In genomic region chr6:146633629-146634014, GRCm38 (mm10) we compare ENCODE assay signal across 8 mouse cellular contexts. TPM values are rescaled to one million over a fixed set of nuclear protein-coding genes. Genes with fewer than 3 reads are reported as not detected.
DNase-seq lines count a peak whose midpoint lies in the region; ATAC-seq and TF ChIP-seq lines count a peak whose summit lies in the region.

No protein-coding gene starts in this region.

- peak; percentile 49 for ATAC-seq in forebrain, postnatal 0 days
- no peak for ATAC-seq in megakaryocyte progenitor cell, adult 5-6 weeks (replicated peaks; ENCODE audit: poor library complexity)

- H3K79me2 ChIP-seq in macrophage (ENCODE audit: inconsistent target) = peaks cover 15% of the 10 kb centered on the region; the same call in 1 of the 2 replicates

- no peaks in the 10 kb centered on the region for H3K9me3 ChIP-seq in ES-E14 (ENCODE audit: control insufficient read depth, insufficient read depth, low read depth, low read length)
- no peaks in the 10 kb centered on the region for H3K9me3 ChIP-seq in forebrain, postnatal 0 days (ENCODE audit: low read length)

- H3K4me2 ChIP-seq in forebrain, postnatal 0 days (ENCODE audit: low read depth) = peak overlapping the region; percentile 62

- H3K27ac ChIP-seq in ES-E14 (ENCODE audit: insufficient read depth, low read depth, low read length, poor library complexity, severe bottlenecking) (peak overlapping the region; percentile 98), macrophage (peak overlapping the region; percentile 37)
- H3K27ac ChIP-seq in bone marrow, adult 2 months (ENCODE audit: control insufficient read depth, insufficient read depth, low read depth, low read length, poor library complexity) = peak overlapping the region; percentile 95
- H3K27ac ChIP-seq in forebrain, postnatal 0 days (ENCODE audit: low read depth, low read length) = peak overlapping the region; percentile 85

- 10% methylated on average over 14 of the region's 14 CpGs for WGBS in bone marrow, adult 2 months
- WGBS in forebrain, postnatal 0 days = 6% methylated on average over 14 of the region's 14 CpGs
- 19% methylated on average over 14 of the region's 14 CpGs for WGBS in macrophage (ENCODE audit: missing documents)

- H3K36me3 ChIP-seq in ES-E14 (ENCODE audit: control insufficient read depth, insufficient read depth, low read length, poor library complexity, severe bottlenecking) = no peaks in the 10 kb centered on the region; the same call in 1 of the 2 replicates
- no peaks in the 10 kb centered on the region for H3K36me3 ChIP-seq in forebrain, postnatal 0 days (ENCODE audit: insufficient read depth)
- no peaks in the 10 kb centered on the region for H3K36me3 ChIP-seq in macrophage (ENCODE audit: inconsistent target)

- H3K9ac ChIP-seq in ES-E14 (ENCODE audit: insufficient read depth, low read depth, low read length, poor library complexity, severe bottlenecking) = peak overlapping the region; percentile 95
- H3K9ac ChIP-seq in forebrain, postnatal 0 days = peak overlapping the region; percentile 84

- in situ Hi-C loops in ES-E14 (cut with MboI; ENCODE audit: low sequenced_read_pairs in 2 of 2, unreplicated experiment in 2 of 2) = no loop called here

- no peaks in the 10 kb centered on the region for H3K27me3 ChIP-seq in forebrain, postnatal 0 days (ENCODE audit: insufficient read depth, low read length)

- H3K4me1 ChIP-seq in ES-E14 (ENCODE audit: control insufficient read depth in 2 of 2, insufficient read depth in 2 of 2, low read length in 2 of 2, poor library complexity in 1 of 2) = peaks cover 8 to 12% of the 10 kb centered on the region in 2 experiments
- peaks cover 4% of the 10 kb centered on the region; the same call in 1 of the 2 replicates for H3K4me1 ChIP-seq in bone marrow, adult 2 months (ENCODE audit: control insufficient read depth, insufficient read depth, low read length)
- peaks cover 8% of the 10 kb centered on the region; the same call in 1 of the 2 replicates for H3K4me1 ChIP-seq in forebrain, postnatal 0 days (ENCODE audit: insufficient read depth)

- no peak for TF ChIP-seq POLR2A in bone marrow, adult 2 months (IDR thresholded peaks at IDR 0.05; ENCODE audit: borderline replicate concordance, control insufficient read depth, low read depth, low read length)

- DNase-seq in ES-E14 (ENCODE audit: low read depth, low spot score) = no peak
- no peak for DNase-seq in forebrain, postnatal 0 days
- DNase-seq in hindlimb bud, embryonic 11.5 days (ENCODE audit: extremely low spot score, low read depth, low spot score) = peak; percentile 26
- DNase-seq in left cerebral cortex, adult 9 months (ENCODE audit: low spot score in 2 of 2) = peak; percentile 39 to 42
- DNase-seq in thymus, adult 18-20 months = no peak

- H3K4me3 ChIP-seq in ES-E14 (ENCODE audit: insufficient read depth in 1 of 2, low read depth in 1 of 2, low read length in 2 of 2, poor library complexity in 1 of 2, severe bottlenecking in 1 of 2) = peak overlapping the region; percentile 92 to 95
- H3K4me3 ChIP-seq in bone marrow, adult 2 months (replicated peaks; ENCODE audit: control insufficient read depth, low read depth, low read length) = peak overlapping the region; percentile 90
- peak overlapping the region; percentile 77 for H3K4me3 ChIP-seq in forebrain, postnatal 0 days (ENCODE audit: low read depth, low read length)
- H3K4me3 ChIP-seq in macrophage (ENCODE audit: inconsistent target) = peak overlapping the region; percentile 53

- no peak for TF ChIP-seq CTCF in bone marrow, adult 2 months (IDR thresholded peaks at IDR 0.05; ENCODE audit: control insufficient read depth, insufficient read depth, low read length)
- TF ChIP-seq CTCF in forebrain, postnatal 0 days (IDR thresholded peaks at IDR 0.05; ENCODE audit: low read depth) = no peak

TF ChIP-seq in ES-E14, 5 proteins besides CTCF, POLR2A, EP300 and RAD21:
- no peak for TF ChIP-seq ZC3H11A (IDR thresholded peaks at IDR 0.05; ENCODE audit: borderline replicate concordance, low read depth, low read length)
TF ChIP-seq in ES-E14: peak in this region for 0.

RNA-seq across cellular contexts. Expression of gene Med21, which starts 8.7 kb away (rescaled TPM):
- 57.2 and 91.2 TPM in 2 replicates for total RNA-seq in ES-E14 (2012; rRNA removed)
- 30.1 and 31.3 TPM in 2 replicates for polyA plus RNA-seq in bone marrow, adult 2 months (2011; ENCODE audit: insufficient read depth, insufficient read length, low replicate concordance, missing spikeins)
- total RNA-seq in forebrain, postnatal 0 days (2014; rRNA removed) = 65.2 and 85.3 TPM in 2 replicates
- polyA plus RNA-seq in forebrain, postnatal 0 days (2015; fragmentation: Nextera tagmentation; extraction: Ambion mirVana) = 112 and 115 TPM in 2 replicates
- total RNA-seq in macrophage (2018; cell fraction: chromatin; rRNA removed) = 100 to 1,000 TPM in 3 of 26 experiments, 10 to 100 TPM in 23; 15.0 to 273 (median 35.7) TPM
- 10 to 100 TPM; 19.9 to 54.5 (median 27.5) TPM for total RNA-seq in macrophage (2018; cell fraction: cytosol; rRNA removed)
- 100 to 1,000 TPM in 5 of 26 experiments, 10 to 100 TPM in 21; 27.2 to 212 (median 38.6) TPM for total RNA-seq in macrophage (2018; cell fraction: nucleus; rRNA removed)
- polyA plus RNA-seq in macrophage (2018) = 25.7 to 41.0 TPM (median 35.8 TPM) in 3 replicates
- 222 and 260 TPM in 2 replicates for total RNA-seq in megakaryocyte progenitor cell, adult 5-6 weeks (2015)
- total RNA-seq in megakaryocyte progenitor cell, adult 5-6 weeks (2017) = 190 and 247 TPM in 2 replicates

RNA-seq across cellular contexts. Expression of gene Tm7sf3, which starts 9.0 kb away (rescaled TPM):
- 99.6 and 164 TPM in 2 replicates for total RNA-seq in ES-E14 (2012; rRNA removed)
- 19.5 and 20.1 TPM in 2 replicates for polyA plus RNA-seq in bone marrow, adult 2 months (2011; ENCODE audit: insufficient read depth, insufficient read length, low replicate concordance, missing spikeins)
- total RNA-seq in forebrain, postnatal 0 days (2014; rRNA removed) = 41.0 and 51.1 TPM in 2 replicates
- 30.5 and 40.6 TPM in 2 replicates for polyA plus RNA-seq in forebrain, postnatal 0 days (2015; fragmentation: Nextera tagmentation; extraction: Ambion mirVana)
- total RNA-seq in macrophage (2018; cell fraction: chromatin; rRNA removed) = 10 to 100 TPM in 3 of 26 experiments, 1 to 10 TPM in 21, under 1 TPM in 2; 0.66 to 12.6 (median 5.5) TPM
- 10 to 100 TPM; 11.9 to 21.9 (median 16.6) TPM for total RNA-seq in macrophage (2018; cell fraction: cytosol; rRNA removed)
- 10 to 100 TPM in 23 of 26 experiments, 1 to 10 TPM in 3; 5.4 to 25.9 (median 16.0) TPM for total RNA-seq in macrophage (2018; cell fraction: nucleus; rRNA removed)
- polyA plus RNA-seq in macrophage (2018) = 11.7 to 20.2 TPM (median 17.7 TPM) in 3 replicates
- total RNA-seq in megakaryocyte progenitor cell, adult 5-6 weeks (2015) = 78.9 and 81.3 TPM in 2 replicates
- total RNA-seq in megakaryocyte progenitor cell, adult 5-6 weeks (2017) = 92.5 and 99.5 TPM in 2 replicates

RNA-seq across cellular contexts. Expression of gene Ints13, which starts 56.0 kb away (rescaled TPM):
- 47.9 and 69.2 TPM in 2 replicates for total RNA-seq in ES-E14 (2012; rRNA removed)
- 44.2 and 89.4 TPM in 2 replicates for polyA plus RNA-seq in bone marrow, adult 2 months (2011; ENCODE audit: insufficient read depth, insufficient read length, low replicate concordance, missing spikeins)
- 29.1 and 40.7 TPM in 2 replicates for total RNA-seq in forebrain, postnatal 0 days (2014; rRNA removed)
- 17.0 and 23.8 TPM in 2 replicates for polyA plus RNA-seq in forebrain, postnatal 0 days (2015; fragmentation: Nextera tagmentation; extraction: Ambion mirVana)
- 100 to 1,000 TPM in 4 of 26 experiments, 10 to 100 TPM in 22; 34.4 to 171 (median 63.2) TPM for total RNA-seq in macrophage (2018; cell fraction: chromatin; rRNA removed)
- 10 to 100 TPM in 25 of 26 experiments, 1 to 10 TPM in 1; 10.0 to 25.4 (median 13.9) TPM for total RNA-seq in macrophage (2018; cell fraction: cytosol; rRNA removed)
- 100 to 1,000 TPM in 2 of 26 experiments, 10 to 100 TPM in 24; 21.6 to 128 (median 56.3) TPM for total RNA-seq in macrophage (2018; cell fraction: nucleus; rRNA removed)
- 15.9 to 48.3 TPM (median 18.5 TPM) in 3 replicates for polyA plus RNA-seq in macrophage (2018)
- total RNA-seq in megakaryocyte progenitor cell, adult 5-6 weeks (2015) = 93.9 and 117 TPM in 2 replicates
- total RNA-seq in megakaryocyte progenitor cell, adult 5-6 weeks (2017) = 86.4 and 122 TPM in 2 replicates

RNA-seq across cellular contexts. Expression of gene Fgfr1op2, which starts 56.6 kb away (rescaled TPM):
- 35.7 and 45.4 TPM in 2 replicates for total RNA-seq in ES-E14 (2012; rRNA removed)
- polyA plus RNA-seq in bone marrow, adult 2 months (2011; ENCODE audit: insufficient read depth, insufficient read length, low replicate concordance, missing spikeins) = 87.9 and 99.6 TPM in 2 replicates
- 32.2 and 34.9 TPM in 2 replicates for total RNA-seq in forebrain, postnatal 0 days (2014; rRNA removed)
- 37.3 and 37.7 TPM in 2 replicates for polyA plus RNA-seq in forebrain, postnatal 0 days (2015; fragmentation: Nextera tagmentation; extraction: Ambion mirVana)
- 100 to 1,000 TPM in 17 of 26 experiments, 10 to 100 TPM in 9; 61.4 to 161 (median 109) TPM for total RNA-seq in macrophage (2018; cell fraction: chromatin; rRNA removed)
- 100 to 1,000 TPM in 4 of 26 experiments, 10 to 100 TPM in 22; 72.0 to 106 (median 93.7) TPM for total RNA-seq in macrophage (2018; cell fraction: cytosol; rRNA removed)
- 100 to 1,000 TPM in 10 of 26 experiments, 10 to 100 TPM in 16; 63.7 to 168 (median 86.6) TPM for total RNA-seq in macrophage (2018; cell fraction: nucleus; rRNA removed)
- 81.7 to 146 TPM (median 81.9 TPM) in 3 replicates for polyA plus RNA-seq in macrophage (2018)
- total RNA-seq in megakaryocyte progenitor cell, adult 5-6 weeks (2015) = 156 and 161 TPM in 2 replicates
- 134 and 154 TPM in 2 replicates for total RNA-seq in megakaryocyte progenitor cell, adult 5-6 weeks (2017)

Comparison
In these comparisons a context has a peak if more than half of its experiments do, and no peak if none do; other contexts are left out.
1. DNase-seq: peak in hindlimb bud, embryonic 11.5 days (single experiment) and left cerebral cortex, adult 9 months (2 of 2); none in ES-E14 (single experiment), forebrain, postnatal 0 days (single experiment) and thymus, adult 18-20 months (0 of 2).
2. H3K27ac ChIP-seq: peak in every context shown above with its lines; median percentile 98 in ES-E14; 95 in bone marrow, adult 2 months; 85 in forebrain, postnatal 0 days; 37 in macrophage.
3. Peak in every context shown above with its lines, with median percentiles within 50 percentile points of each other: H3K4me3 ChIP-seq.